Mouse (Mus musculus) liver, adult 2 months (tissue): ENCODE results near the gene Wipf3.

Experiments
- CTCF ChIP-seq: fragments of 200-500 bp; IDR thresholded peaks from 2 replicates; pipeline ENCODE4 v1.5.1; 2011; ENCODE audit warnings: low read depth, low read length, control low read depth
- POLR2A ChIP-seq: fragments of 200-500 bp; IDR thresholded peaks from 2 replicates; pipeline ENCODE4 v1.6.1; 2011; ENCODE audit warnings: low read length, control low read depth; ENCODE audit not compliant: insufficient read depth; ENCODE audit errors: extremely low read depth

DNA sequence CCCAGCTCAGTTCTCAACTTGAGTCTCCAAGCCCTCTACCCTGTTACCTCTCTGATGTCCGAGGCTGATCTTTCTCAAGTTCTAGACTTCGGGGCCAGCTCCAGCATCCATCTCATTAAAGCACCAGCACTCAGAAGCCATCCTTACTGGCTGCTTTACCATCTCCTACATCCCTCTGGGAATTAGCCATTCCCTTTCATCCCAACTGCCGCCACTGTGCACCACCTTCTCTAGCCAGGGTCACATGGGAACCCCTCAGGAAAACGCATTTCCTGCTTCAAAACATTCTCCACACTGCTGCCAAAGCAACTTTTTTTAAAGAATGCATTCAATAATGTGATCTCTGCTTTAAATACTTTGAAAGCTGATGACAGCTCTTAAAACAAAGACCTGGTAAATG, 119.9 kb downstream of the Wipf3 start:
- TF ChIP-seq CTCF, result no peak
- TF ChIP-seq POLR2A, result no peak
